11 mouse cellular contexts compared by ENCODE assay signal in the genomic region with DNA sequence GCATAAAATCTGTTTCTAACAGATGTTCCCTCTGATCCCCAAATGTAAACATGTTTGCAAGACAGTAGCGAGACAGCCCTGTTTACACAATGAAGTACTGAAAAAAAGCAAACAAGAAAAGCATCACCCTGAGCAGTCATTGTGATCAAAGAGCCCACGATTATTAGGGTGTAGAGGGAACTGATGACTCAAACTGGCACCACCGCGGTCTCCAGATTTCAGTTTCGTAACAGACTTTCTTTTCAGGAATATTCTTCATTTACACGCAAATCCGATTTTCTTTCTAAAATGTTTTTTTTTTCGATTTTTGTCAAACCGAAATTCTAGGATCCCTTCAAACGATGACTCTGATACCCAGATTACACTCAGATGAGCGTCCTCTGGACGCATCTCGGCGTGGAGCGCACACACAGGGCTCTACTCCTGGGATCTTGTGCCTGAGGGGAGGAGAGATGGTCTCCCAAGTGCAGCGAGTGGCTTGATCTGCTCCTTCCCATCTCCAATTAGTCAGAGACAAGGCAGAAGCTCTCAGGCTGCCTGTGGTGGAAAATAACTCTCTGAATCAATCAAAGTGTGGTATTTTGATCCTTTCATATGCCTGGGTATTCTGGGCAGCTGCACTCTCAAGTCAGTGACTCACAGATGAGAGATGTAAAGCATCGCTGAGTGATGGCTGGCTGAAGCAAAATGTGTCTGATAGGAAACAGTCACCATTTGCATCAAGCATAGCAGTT.
DNase-seq lines count a peak whose midpoint lies in the region; ATAC-seq and TF ChIP-seq lines count a peak whose summit lies in the region.
"Had no signal": no experiment of that assay in that cellular context is flagged by ENCODE, and none has a peak within 500 bp of the region (broad histone marks: within the 10 kb centered on the region; RNA-seq: fewer than 3 reads in every experiment).

No protein-coding gene starts in this region.

- no peak for DNase-seq in embryonic facial prominence, embryonic 10.5 days (ENCODE audit: low spot score)
- peak in 1 of 2 experiments; percentile 30 for DNase-seq in left cerebral cortex, adult 2 months (ENCODE audit: extremely low spot score in 1 of 2, low spot score in 2 of 2)
- no peak for DNase-seq in left cerebral cortex, adult 11 months (ENCODE audit: low spot score)
- DNase-seq in Patski (ENCODE audit: low read depth, low spot score): peak; percentile 75
- DNase-seq in cerebellum, adult 8-10 months: no peak
- DNase-seq: heart, adult 18-20 months had no signal

- no peak for ATAC-seq in embryonic facial prominence, embryonic 13.5 days (ENCODE audit: insufficient number of reproducible peaks, insufficient read depth, low FRiP score, low TSS enrichment, low read depth)
- ATAC-seq in Patski: peak; percentile 84
- no peak for ATAC-seq in midbrain, embryonic 15.5 days (replicated peaks)
- no peak for ATAC-seq in monocyte, adult 5-6 weeks (replicated peaks; ENCODE audit: insufficient number of reproducible peaks, low FRiP score, low TSS enrichment, poor library complexity, severe bottlenecking)
- ATAC-seq: intestine, embryonic 15.5 days had no signal

- no peak overlapping the region for H3K27ac ChIP-seq in embryonic facial prominence, embryonic 13.5 days
- H3K27ac ChIP-seq in embryonic facial prominence, embryonic 10.5 days (replicated peaks): no peak overlapping the region
- peak overlapping the region; percentile 66 for H3K27ac ChIP-seq in left cerebral cortex, adult 2 months
- peak overlapping the region; percentile 33; the same call in 1 of the 2 replicates for H3K27ac ChIP-seq in midbrain, embryonic 15.5 days
- H3K27ac ChIP-seq: intestine, embryonic 15.5 days; liver, embryonic 15.5 days had no signal

- 54% methylated on average over 17 of the region's 17 CpGs for WGBS in embryonic facial prominence, embryonic 13.5 days
- 81% methylated on average over 17 of the region's 17 CpGs for WGBS in embryonic facial prominence, embryonic 10.5 days
- WGBS in midbrain, embryonic 15.5 days: 64% methylated on average over 17 of the region's 17 CpGs

- H3K9ac ChIP-seq in embryonic facial prominence, embryonic 13.5 days: no peak overlapping the region
- no peak overlapping the region for H3K9ac ChIP-seq in midbrain, embryonic 15.5 days
- H3K9ac ChIP-seq: intestine, embryonic 15.5 days; liver, embryonic 15.5 days had no signal

- intact Hi-C loops in left cerebral cortex, adult 2 months (cut with DNase I): no loop called here

- POLR2A ChIA-PET in Patski (lab: Charles Lee): interaction anchor here (0.8 to 1.2 kb wide), 2 partner anchors 11 to 17 kb away, joined by 3 to 4 read pairs; no protein-coding TSS in a partner anchor

- H3K4me1 ChIP-seq in embryonic facial prominence, embryonic 13.5 days: peaks cover 27% of the 10 kb centered on the region
- H3K4me1 ChIP-seq in embryonic facial prominence, embryonic 10.5 days: peaks cover 6% of the 10 kb centered on the region
- peaks cover 13% of the 10 kb centered on the region; the same call in 1 of the 2 replicates for H3K4me1 ChIP-seq in midbrain, embryonic 15.5 days
- H3K4me1 ChIP-seq: liver, embryonic 15.5 days had no signal

- no peaks in the 10 kb centered on the region for H3K36me3 ChIP-seq in embryonic facial prominence, embryonic 13.5 days
- H3K36me3 ChIP-seq in embryonic facial prominence, embryonic 10.5 days (replicated peaks): no peaks in the 10 kb centered on the region
- no peaks in the 10 kb centered on the region for H3K36me3 ChIP-seq in midbrain, embryonic 15.5 days (replicated peaks)
- H3K36me3 ChIP-seq: intestine, embryonic 15.5 days; liver, embryonic 15.5 days had no signal

- TF ChIP-seq CTCF in left cerebral cortex, adult 2 months (IDR thresholded peaks at IDR 0.05): no peak
- no peak for TF ChIP-seq CTCF in Patski (IDR thresholded peaks at IDR 0.05)

- H3K27me3 ChIP-seq in embryonic facial prominence, embryonic 13.5 days: no peaks in the 10 kb centered on the region
- no peaks in the 10 kb centered on the region for H3K27me3 ChIP-seq in embryonic facial prominence, embryonic 10.5 days (replicated peaks; ENCODE audit: low read depth, poor library complexity, severe bottlenecking)
- no peaks in the 10 kb centered on the region for H3K27me3 ChIP-seq in Patski
- no peaks in the 10 kb centered on the region for H3K27me3 ChIP-seq in midbrain, embryonic 15.5 days (replicated peaks)
- H3K27me3 ChIP-seq: intestine, embryonic 15.5 days; liver, embryonic 15.5 days had no signal

- in situ Hi-C loops in Patski (cut with MboI; ENCODE audit: low pct_unique_long_range_greater_than_20kb): loop anchor here (5.0 to 10.0 kb wide), 2 partner anchors 103 to 351 kb away; no protein-coding TSS in a partner anchor

- CTCF ChIA-PET in Patski (lab: Charles Lee): interaction anchor here (0.6 to 0.9 kb wide), 4 partner anchors 9 to 29 kb away, joined by 3 read pairs; no protein-coding TSS in a partner anchor

- 0 out of 2 replicates have a peak overlapping the region, but pooled peaks have one; percentile 1 for H3K4me2 ChIP-seq in embryonic facial prominence, embryonic 13.5 days
- no peak overlapping the region for H3K4me2 ChIP-seq in midbrain, embryonic 15.5 days
- H3K4me2 ChIP-seq: intestine, embryonic 15.5 days; liver, embryonic 15.5 days had no signal

- H3K9me3 ChIP-seq in embryonic facial prominence, embryonic 13.5 days: no peaks in the 10 kb centered on the region
- no peaks in the 10 kb centered on the region for H3K9me3 ChIP-seq in embryonic facial prominence, embryonic 10.5 days
- no peaks in the 10 kb centered on the region for H3K9me3 ChIP-seq in midbrain, embryonic 15.5 days
- H3K9me3 ChIP-seq: intestine, embryonic 15.5 days; liver, embryonic 15.5 days had no signal

- H3K4me3 ChIP-seq in embryonic facial prominence, embryonic 13.5 days: no peak overlapping the region
- H3K4me3 ChIP-seq in embryonic facial prominence, embryonic 10.5 days: no peak overlapping the region
- peak overlapping the region; percentile 18; the same call in 1 of the 2 replicates for H3K4me3 ChIP-seq in left cerebral cortex, adult 2 months
- no peak overlapping the region for H3K4me3 ChIP-seq in midbrain, embryonic 15.5 days
- H3K4me3 ChIP-seq: intestine, embryonic 15.5 days; liver, embryonic 15.5 days had no signal

Comparison
In these comparisons a context has a peak if more than half of its experiments do, and no peak if none do; other contexts are left out.
1. H3K27ac ChIP-seq: peak in left cerebral cortex, adult 2 months (single experiment) and midbrain, embryonic 15.5 days (single experiment); none in embryonic facial prominence, embryonic 13.5 days (single experiment) and embryonic facial prominence, embryonic 10.5 days (single experiment).